Mouse (Mus musculus) neural tube, embryonic 13.5 days (tissue): ENCODE data around the gene Gm20388. TPM values are rescaled to one million over a fixed set of nuclear protein-coding genes. Genes with fewer than 3 reads are reported as not detected.
"Not testable (repeated sequence)": the region's sequence is repeated elsewhere in the genome, so short reads cannot be mapped to it uniquely, and the experiment has no call there.

Experiments
- ATAC-seq: fragments of 200-750 bp; cut with Nextera tagmentation; 2 replicates; pipeline ENCODE4 v1.8.0; 2017; ENCODE audit warnings: low read depth, mild to moderate bottlenecking, moderate TSS enrichment, moderate library complexity
- H3K27ac ChIP-seq: fragments of 300-500 bp; sonication (generic); replicated peaks from 2 replicates; pipeline ENCODE4 v1.5.1; 2015; ENCODE audit warnings: moderate library complexity, mild to moderate bottlenecking, inconsistent platforms
- H3K27me3 ChIP-seq: fragments of 300-500 bp; sonication (generic); 2 replicates; pipeline ENCODE4 v1.6.1; 2015; ENCODE audit warnings: mild to moderate bottlenecking, inconsistent platforms
- H3K36me3 ChIP-seq: fragments of 300-500 bp; sonication (generic); 2 replicates; pipeline ENCODE4 v1.6.1; 2015; ENCODE audit warnings: mild to moderate bottlenecking, inconsistent platforms
- H3K4me1 ChIP-seq: fragments of 300-500 bp; sonication (generic); replicated peaks from 2 replicates; pipeline ENCODE4 v1.6.1; 2015; ENCODE audit warnings: inconsistent platforms
- H3K4me2 ChIP-seq: fragments of 300-500 bp; sonication (generic); 2 replicates; pipeline ENCODE4 v1.6.1; 2015; ENCODE audit warnings: inconsistent platforms, mild to moderate bottlenecking, moderate library complexity
- H3K4me3 ChIP-seq: fragments of 300-500 bp; sonication (generic); 2 replicates; pipeline ENCODE4 v1.5.1; 2015; ENCODE audit warnings: mild to moderate bottlenecking, inconsistent platforms
- H3K9ac ChIP-seq: fragments of 300-500 bp; sonication (generic); 2 replicates; pipeline ENCODE4 v1.6.1; 2015; ENCODE audit warnings: moderate library complexity, mild to moderate bottlenecking, inconsistent platforms
- H3K9me3 ChIP-seq: fragments of 300-500 bp; sonication (generic); 2 replicates; pipeline ENCODE4 v1.6.1; 2016; ENCODE audit warnings: inconsistent platforms
- WGBS: fragments of 180-500 bp; shearing (Covaris S2); methylation state at CpG from one replicate; pipeline ENCODE4 v1.1.7; 2015; 5-methylcytosine and 5-hydroxymethylcytosine counted together
- polyA plus RNA-seq: library from polyadenylated mRNA; unstranded; fragments of >200 nt; fragmentation: Nextera tagmentation; extraction: Ambion mirVana; gene quantifications from 2 replicates; pipeline ENCODE4 v1.2.1, GENCODE M21; 2015

The Gm20388 gene
- polyA plus RNA-seq, 1 experiment from 2014 or later, result 0.27 TPM

- Histone ChIP-seq H3K9ac (no peak overlapping the region), H3K36me3 (peaks cover 64% of the 10 kb centered on the region), H3K4me1 (peaks cover 41% of the 10 kb centered on the region), H3K27ac (peak overlapping the region; percentile 42; the same call in 1 of the 2 replicates), H3K4me2 (no peak overlapping the region), H3K27me3 (no peaks in the 10 kb centered on the region), H3K4me3 (no peak overlapping the region), H3K9me3 (no peaks in the 10 kb centered on the region)
- no peak for ATAC-seq
- WGBS, result 73% methylated on average over 3 of the region's 3 CpGs
These were observed 3346.5 kb downstream of the Gm20388 start for GRCm38 (mm10) chr8:123257114-123257513.

DNA sequence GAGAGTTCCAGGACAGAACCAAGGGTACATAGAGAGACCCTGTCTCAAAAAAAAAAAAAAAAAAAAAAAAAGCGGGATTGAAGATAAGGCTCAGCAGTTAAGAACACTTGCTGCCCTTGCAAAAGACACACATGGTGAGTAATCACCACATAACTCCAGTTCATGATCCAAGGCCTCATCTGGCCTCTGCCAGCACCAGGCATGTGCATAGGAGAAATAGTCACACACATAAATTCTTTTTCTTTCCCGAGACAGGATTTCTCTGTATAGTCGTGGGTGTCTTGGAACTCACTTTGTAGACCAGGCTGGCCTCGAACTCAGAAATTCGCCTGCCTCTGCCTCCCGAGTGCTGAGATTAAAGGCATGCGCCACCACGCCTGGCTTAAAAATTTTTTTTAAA lies 3347.0 kb downstream of the Gm20388 start:
- 93% methylated on average over 8 of the region's 8 CpGs for WGBS
- H3K36me3 ChIP-seq, result peaks cover 62% of the 10 kb centered on the region
- H3K27me3 ChIP-seq, H3K4me2 ChIP-seq, H3K9me3 ChIP-seq, ATAC-seq, H3K9ac ChIP-seq, H3K4me3 ChIP-seq: not testable (repeated sequence)
- peaks cover 36% of the 10 kb centered on the region for H3K4me1 ChIP-seq
- peak overlapping the region; percentile 42; the same call in 1 of the 2 replicates for H3K27ac ChIP-seq

DNA sequence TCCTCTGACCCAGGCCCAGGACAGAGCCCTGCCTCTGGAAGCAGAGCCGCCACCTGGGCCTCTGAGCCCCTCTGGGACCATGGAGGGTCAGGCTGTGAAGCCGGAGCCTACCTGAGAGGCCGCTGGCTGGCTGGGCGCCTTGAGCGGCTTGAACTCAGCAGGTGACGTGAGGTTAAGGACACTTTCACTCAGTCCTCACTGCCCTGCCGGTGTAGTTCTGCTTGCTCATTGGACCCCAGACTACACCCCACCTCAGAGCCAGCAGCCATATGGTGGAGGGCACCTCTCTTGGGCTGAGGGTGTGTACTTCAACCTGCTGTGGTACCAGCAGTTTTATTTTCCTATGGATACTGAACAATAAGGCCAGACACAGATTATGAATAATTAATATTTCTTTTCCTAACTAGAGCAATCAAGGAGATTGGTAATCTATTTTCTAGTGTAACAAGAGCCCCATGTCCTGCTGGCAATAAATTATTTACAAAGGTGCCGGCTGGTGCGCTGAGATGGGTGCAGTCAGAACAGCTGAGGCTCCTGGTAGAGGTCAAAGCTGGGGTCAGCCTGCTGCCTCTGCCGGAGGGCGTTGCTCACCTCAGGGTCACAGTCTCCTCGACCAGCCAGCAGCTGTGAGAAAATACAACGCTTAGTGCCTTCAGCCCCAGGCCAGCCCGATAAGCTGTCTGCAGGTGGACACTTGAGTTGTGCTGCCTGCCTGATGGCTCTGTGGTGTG lies 3357.4 kb downstream of the Gm20388 start:
- no peak overlapping the region for H3K9ac ChIP-seq
- H3K27me3 ChIP-seq, result no peaks in the 10 kb centered on the region
- no peaks in the 10 kb centered on the region for H3K9me3 ChIP-seq
- peak overlapping the region; percentile 42; the same call in 1 of the 2 replicates for H3K27ac ChIP-seq
- 70% methylated on average over 14 of the region's 14 CpGs for WGBS
- ATAC-seq, result no peak; the same call in 1 of the 2 replicates
- H3K4me3 ChIP-seq, result no peak overlapping the region
- no peak overlapping the region for H3K4me2 ChIP-seq
- peaks cover 77% of the 10 kb centered on the region for H3K36me3 ChIP-seq
- 0 out of 2 replicates have a peak, but pooled peaks cover 2% of the 10 kb centered on the region for H3K4me1 ChIP-seq

DNA sequence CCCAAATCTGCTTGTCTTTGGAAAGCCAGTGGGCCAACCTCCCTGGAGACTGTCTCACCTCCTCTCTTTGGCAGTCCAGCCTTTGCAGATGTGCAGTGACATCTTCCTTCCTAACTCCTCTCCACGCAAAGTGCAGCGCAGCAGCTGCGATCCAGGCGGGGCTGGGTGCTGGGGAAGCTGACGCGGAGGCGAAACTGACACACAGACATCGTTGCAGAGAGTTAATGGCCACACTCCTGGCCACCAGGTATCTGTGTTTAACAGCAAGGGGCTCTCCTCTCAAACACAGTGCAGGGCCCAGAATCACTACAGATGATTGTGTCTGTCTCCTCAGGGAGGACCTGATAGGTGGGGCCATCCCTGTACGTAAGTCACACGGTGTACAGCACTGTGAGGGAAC lies 3360.5 kb downstream of the Gm20388 start:
- H3K4me3 ChIP-seq, result no peak overlapping the region
- H3K36me3 ChIP-seq, result peaks cover 47% of the 10 kb centered on the region
- no peaks in the 10 kb centered on the region for H3K9me3 ChIP-seq
- WGBS, result 94% methylated on average over 10 of the region's 10 CpGs
- H3K27me3 ChIP-seq, result no peaks in the 10 kb centered on the region
- H3K4me1 ChIP-seq, result 0 out of 2 replicates have a peak, but pooled peaks cover 2% of the 10 kb centered on the region
- no peak overlapping the region for H3K9ac ChIP-seq
- no peak overlapping the region for H3K27ac ChIP-seq
- no peak for ATAC-seq
- no peak overlapping the region for H3K4me2 ChIP-seq

GRCm38 (mm10) chr8:123271901-123272300 lies 3361.3 kb downstream of the Gm20388 start:
- Histone ChIP-seq H3K9ac (no peak overlapping the region), H3K4me2 (no peak overlapping the region), H3K27ac (no peak overlapping the region), H3K27me3 (no peaks in the 10 kb centered on the region), H3K4me3 (no peak overlapping the region), H3K9me3 (no peaks in the 10 kb centered on the region), H3K36me3 (peaks cover 39% of the 10 kb centered on the region), H3K4me1 (0 out of 2 replicates have a peak, but pooled peaks cover 2% of the 10 kb centered on the region)
- ATAC-seq, result no peak
- WGBS, result 85% methylated on average over 4 of the region's 4 CpGs

GRCm38 (mm10) chr8:123274447-123274846 lies 3363.8 kb downstream of the Gm20388 start:
- Histone ChIP-seq H3K27me3 (no peaks in the 10 kb centered on the region), H3K27ac (no peak overlapping the region), H3K36me3 (peaks cover 14% of the 10 kb centered on the region), H3K9me3 (no peaks in the 10 kb centered on the region), H3K4me2 (no peak overlapping the region), H3K9ac (no peak overlapping the region), H3K4me3 (no peak overlapping the region), H3K4me1 (no peaks in the 10 kb centered on the region)
- no peak for ATAC-seq
- WGBS, result 89% methylated on average over 5 of the region's 5 CpGs

GRCm38 (mm10) chr8:123275096-123275495 lies 3364.5 kb downstream of the Gm20388 start:
- H3K27ac ChIP-seq, result no peak overlapping the region
- peaks cover 7% of the 10 kb centered on the region for H3K36me3 ChIP-seq
- no peak overlapping the region for H3K4me2 ChIP-seq
- H3K27me3 ChIP-seq, result no peaks in the 10 kb centered on the region
- 93% methylated on average over 12 of the region's 12 CpGs for WGBS
- no peaks in the 10 kb centered on the region for H3K4me1 ChIP-seq
- H3K9me3 ChIP-seq, result no peaks in the 10 kb centered on the region
- ATAC-seq, result no peak
- H3K9ac ChIP-seq, result no peak overlapping the region
- no peak overlapping the region for H3K4me3 ChIP-seq

DNA sequence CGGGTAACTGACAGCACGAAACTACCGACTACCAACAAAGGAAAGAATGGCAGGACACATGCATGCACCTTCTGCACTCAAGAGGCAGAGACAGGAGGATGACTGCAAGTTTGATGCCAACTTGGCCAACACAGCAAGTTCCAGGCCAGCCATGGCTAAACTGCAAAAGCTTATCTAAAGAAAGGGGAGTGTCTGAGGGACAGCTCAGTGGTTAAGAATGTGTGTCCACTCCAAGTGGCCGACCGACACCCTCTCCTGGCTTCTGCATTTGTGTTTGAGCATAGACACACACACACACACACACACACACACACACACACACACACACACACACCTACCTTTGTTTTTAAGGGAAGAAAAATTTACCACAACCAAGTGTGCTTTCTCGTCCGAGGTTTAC lies 3367.8 kb downstream of the Gm20388 start:
- Histone ChIP-seq H3K27ac (no peak overlapping the region), H3K9ac (0 out of 2 replicates have a peak overlapping the region, but pooled peaks have one; percentile 3), H3K27me3 (no peaks in the 10 kb centered on the region), H3K4me2 (no peak overlapping the region), H3K4me1 (no peaks in the 10 kb centered on the region), H3K36me3 (no peaks in the 10 kb centered on the region), H3K9me3 (no peaks in the 10 kb centered on the region), H3K4me3 (no peak overlapping the region)
- no peak for ATAC-seq
- WGBS, result 72% methylated on average over 7 of the region's 7 CpGs

- Histone ChIP-seq H3K4me1 (no peaks in the 10 kb centered on the region), H3K9me3 (no peaks in the 10 kb centered on the region), H3K36me3 (no peaks in the 10 kb centered on the region), H3K27me3 (no peaks in the 10 kb centered on the region), H3K9ac (no peak overlapping the region), H3K4me3 (no peak overlapping the region), H3K4me2 (no peak overlapping the region), H3K27ac (no peak overlapping the region)
- WGBS, result 90% methylated on average over 4 of the region's 4 CpGs
- no peak for ATAC-seq
These were observed 3369.2 kb downstream of the Gm20388 start for GRCm38 (mm10) chr8:123279828-123280227.

- H3K4me1 ChIP-seq, result no peaks in the 10 kb centered on the region
- H3K9ac ChIP-seq, result no peak overlapping the region
- no peak overlapping the region for H3K4me3 ChIP-seq
- no peaks in the 10 kb centered on the region for H3K36me3 ChIP-seq
- H3K27ac ChIP-seq, result no peak overlapping the region
- 87% methylated on average over 13 of the region's 13 CpGs for WGBS
- no peaks in the 10 kb centered on the region for H3K27me3 ChIP-seq
- no peak overlapping the region for H3K4me2 ChIP-seq
- no peak for ATAC-seq
- no peaks in the 10 kb centered on the region for H3K9me3 ChIP-seq
These were observed 3369.9 kb downstream of the Gm20388 start for GRCm38 (mm10) chr8:123280302-123281094.

DNA sequence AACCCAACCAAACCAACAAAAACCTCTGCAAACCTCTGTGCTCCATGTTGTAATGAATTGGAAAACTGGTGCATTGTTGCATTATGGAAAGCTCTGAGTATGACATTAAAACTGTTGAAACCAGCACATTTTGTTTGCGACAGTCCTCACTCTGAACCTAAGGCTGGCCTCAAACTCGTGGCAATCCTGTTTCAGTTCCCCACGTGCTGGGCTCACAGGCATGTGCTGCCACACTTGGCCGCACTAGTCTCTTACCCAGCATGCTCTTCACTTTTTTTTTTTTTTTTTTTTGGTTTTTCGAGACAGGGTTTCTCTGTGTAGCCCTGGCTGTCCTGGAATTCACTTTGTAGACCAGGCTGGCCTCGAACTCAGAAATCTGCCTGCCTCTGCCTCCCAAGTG lies 3372.4 kb downstream of the Gm20388 start:
- not testable (repeated sequence) for H3K27ac ChIP-seq, H3K27me3 ChIP-seq, H3K36me3 ChIP-seq, H3K4me2 ChIP-seq, H3K4me1 ChIP-seq, ATAC-seq, H3K9ac ChIP-seq, H3K9me3 ChIP-seq, H3K4me3 ChIP-seq
- WGBS, result 96% methylated on average over 5 of the region's 6 CpGs

GRCm38 (mm10) chr8:123283991-123284390 lies 3373.3 kb downstream of the Gm20388 start:
- H3K4me2 ChIP-seq, result no peak overlapping the region
- H3K4me3 ChIP-seq, result no peak overlapping the region
- H3K27ac ChIP-seq, result no peak overlapping the region
- H3K27me3 ChIP-seq, result no peaks in the 10 kb centered on the region
- 95% methylated on average over 7 of the region's 7 CpGs for WGBS
- no peak for ATAC-seq
- no peaks in the 10 kb centered on the region for H3K9me3 ChIP-seq
- H3K36me3 ChIP-seq, result no peaks in the 10 kb centered on the region
- H3K4me1 ChIP-seq, result no peaks in the 10 kb centered on the region
- no peak overlapping the region for H3K9ac ChIP-seq
